23 mouse cellular contexts compared by ENCODE assay signal in genomic region chr4:152763116-152763515, GRCm38 (mm10).
"Had no signal": no experiment of that assay in that cellular context is flagged by ENCODE, and none has a peak within 500 bp of the region (broad histone marks: within the 10 kb centered on the region; RNA-seq: fewer than 3 reads in every experiment).

No protein-coding gene starts in this region.

- DNase-seq: kidney, adult 11 months; kidney, adult 8-10 months; kidney, postnatal 10 days; kidney, postnatal 4 days; layer of hippocampus, adult 9-11 months; lung, adult 2 months; lung, postnatal 14 days; right cerebral cortex, adult 18-20 months; right cerebral cortex, postnatal 14 days; right cerebral cortex, postnatal 4 days; thymus, adult 18-20 months; thymus, postnatal 4 days had no signal

- H3K27me3 ChIP-seq: intestine, embryonic 15.5 days; kidney, embryonic 15.5 days; limb, embryonic 13.5 days; liver, embryonic 15.5 days; midbrain, embryonic 12.5 days; neural tube, embryonic 13.5 days had no signal

- H3K4me2 ChIP-seq: intestine, embryonic 15.5 days; kidney, embryonic 15.5 days; limb, embryonic 13.5 days; liver, embryonic 15.5 days; midbrain, embryonic 12.5 days; neural tube, embryonic 13.5 days had no signal

- H3K36me3 ChIP-seq: intestine, embryonic 15.5 days; kidney, embryonic 15.5 days; limb, embryonic 10.5 days; limb, embryonic 13.5 days; liver, embryonic 15.5 days; midbrain, embryonic 12.5 days; neural tube, embryonic 13.5 days had no signal

- H3K27ac ChIP-seq: intestine, embryonic 15.5 days; kidney, embryonic 15.5 days; layer of hippocampus, adult 2 months; limb, embryonic 10.5 days; limb, embryonic 13.5 days; liver, embryonic 15.5 days; midbrain, embryonic 12.5 days; neural tube, embryonic 13.5 days; stomach, postnatal 0 days had no signal

- H3K9ac ChIP-seq: intestine, embryonic 15.5 days; kidney, embryonic 15.5 days; limb, embryonic 13.5 days; liver, embryonic 15.5 days; midbrain, embryonic 12.5 days; neural tube, embryonic 13.5 days had no signal

- H3K4me3 ChIP-seq: intestine, embryonic 15.5 days; kidney, embryonic 15.5 days; layer of hippocampus, adult 2 months; limb, embryonic 10.5 days; limb, embryonic 13.5 days; liver, embryonic 15.5 days; midbrain, embryonic 12.5 days; myocyte; neural tube, embryonic 13.5 days had no signal

- H3K9me3 ChIP-seq: intestine, embryonic 15.5 days; limb, embryonic 10.5 days had no signal

- ATAC-seq: intestine, embryonic 15.5 days; midbrain, embryonic 16.5 days had no signal

- H3K4me1 ChIP-seq: intestine, embryonic 15.5 days; kidney, embryonic 15.5 days; liver, embryonic 15.5 days; neural tube, embryonic 13.5 days had no signal
